Mouse (Mus musculus): ENCODE measurements around the gene Akap5. TPM values are rescaled to one million over a fixed set of nuclear protein-coding genes. Genes with fewer than 3 reads are reported as not detected.
A peak's percentile ranks its signal among the peaks of the same experiment; 100 is the strongest.

Gene Akap5
- polyA plus RNA-seq, 1 experiment from 2014 or later, result 1.7 TPM

GRCm38 (mm10) chr12:76326437-76327220 is 1.9 kb downstream of the Akap5 start:
- Histone ChIP-seq H3K36me3 (ENCODE audit: control insufficient read depth, insufficient read depth, low read length) (no peaks in the 10 kb centered on the region; the same call in 1 of the 2 replicates), H3K9ac (ENCODE audit: low read depth, low read length) (no peak overlapping the region), H3K4me3 (ENCODE audit: low read length) (no peak overlapping the region), H3K27ac (ENCODE audit: low read depth, low read length) (no peak overlapping the region), H3K9me3 (ENCODE audit: control insufficient read depth, low read length) (no peaks in the 10 kb centered on the region), H3K4me1 (ENCODE audit: control insufficient read depth, insufficient read depth, low read length) (no peaks in the 10 kb centered on the region; the same call in 1 of the 2 replicates), H3K4me2 (replicated peaks; ENCODE audit: low read depth, low read length) (no peak overlapping the region), H3K27me3 (ENCODE audit: control insufficient read depth, insufficient read depth, low read length) (no peaks in the 10 kb centered on the region)
- 89% methylated on average over 23 of the region's 23 CpGs for WGBS
- ATAC-seq (ENCODE audit: low FRiP score, low TSS enrichment), result no peak

GRCm38 (mm10) chr12:76328567-76329354 is 4.1 kb downstream of the Akap5 start:
- H3K9ac ChIP-seq (ENCODE audit: low read depth, low read length), result no peak overlapping the region
- no peaks in the 10 kb centered on the region; the same call in 1 of the 2 replicates for H3K4me1 ChIP-seq (ENCODE audit: control insufficient read depth, insufficient read depth, low read length)
- no peaks in the 10 kb centered on the region; the same call in 1 of the 2 replicates for H3K36me3 ChIP-seq (ENCODE audit: control insufficient read depth, insufficient read depth, low read length)
- no peaks in the 10 kb centered on the region for H3K27me3 ChIP-seq (ENCODE audit: control insufficient read depth, insufficient read depth, low read length)
- ATAC-seq (ENCODE audit: low FRiP score, low TSS enrichment), result no peak
- H3K27ac ChIP-seq (ENCODE audit: low read depth, low read length), result no peak overlapping the region
- H3K9me3 ChIP-seq (ENCODE audit: control insufficient read depth, low read length), result no peaks in the 10 kb centered on the region
- 83% methylated on average over 6 of the region's 6 CpGs for WGBS
- H3K4me3 ChIP-seq (ENCODE audit: low read length), result no peak overlapping the region
- no peak overlapping the region for H3K4me2 ChIP-seq (replicated peaks; ENCODE audit: low read depth, low read length)

GRCm38 (mm10) chr12:76333688-76334087 is 9.0 kb downstream of the Akap5 start:
- Histone ChIP-seq H3K4me2 (replicated peaks; ENCODE audit: low read depth, low read length) (no peak overlapping the region), H3K27me3 (ENCODE audit: control insufficient read depth, insufficient read depth, low read length) (no peaks in the 10 kb centered on the region), H3K4me1 (ENCODE audit: control insufficient read depth, insufficient read depth, low read length) (no peaks in the 10 kb centered on the region), H3K9ac (ENCODE audit: low read depth, low read length) (no peak overlapping the region), H3K9me3 (ENCODE audit: control insufficient read depth, low read length) (no peaks in the 10 kb centered on the region), H3K27ac (ENCODE audit: low read depth, low read length) (no peak overlapping the region), H3K36me3 (ENCODE audit: control insufficient read depth, insufficient read depth, low read length) (no peaks in the 10 kb centered on the region), H3K4me3 (ENCODE audit: low read length) (no peak overlapping the region)
- 95% methylated on average over 5 of the region's 5 CpGs for WGBS
- no peak for ATAC-seq (ENCODE audit: low FRiP score, low TSS enrichment)

- Histone ChIP-seq H3K9me3 (ENCODE audit: control insufficient read depth, low read length) (no peaks in the 10 kb centered on the region), H3K27me3 (ENCODE audit: control insufficient read depth, insufficient read depth, low read length) (no peaks in the 10 kb centered on the region), H3K9ac (ENCODE audit: low read depth, low read length) (no peak overlapping the region), H3K27ac (ENCODE audit: low read depth, low read length) (no peak overlapping the region), H3K4me3 (ENCODE audit: low read length) (no peak overlapping the region), H3K36me3 (ENCODE audit: control insufficient read depth, insufficient read depth, low read length) (no peaks in the 10 kb centered on the region), H3K4me2 (replicated peaks; ENCODE audit: low read depth, low read length) (no peak overlapping the region), H3K4me1 (ENCODE audit: control insufficient read depth, insufficient read depth, low read length) (no peaks in the 10 kb centered on the region)
- ATAC-seq (ENCODE audit: low FRiP score, low TSS enrichment), result no peak
- WGBS, result 80% methylated on average over 5 of the region's 5 CpGs
Observed at GRCm38 (mm10) chr12:76335641-76336040, 10.9 kb downstream of the Akap5 start.

- H3K36me3 ChIP-seq (ENCODE audit: control insufficient read depth, insufficient read depth, low read length), result no peaks in the 10 kb centered on the region
- H3K9me3 ChIP-seq (ENCODE audit: control insufficient read depth, low read length), result no peaks in the 10 kb centered on the region
- no peak overlapping the region for H3K9ac ChIP-seq (ENCODE audit: low read depth, low read length)
- H3K4me1 ChIP-seq (ENCODE audit: control insufficient read depth, insufficient read depth, low read length), result no peaks in the 10 kb centered on the region
- H3K4me3 ChIP-seq (ENCODE audit: low read length), result no peak overlapping the region
- H3K27ac ChIP-seq (ENCODE audit: low read depth, low read length), result no peak overlapping the region
- no peak overlapping the region for H3K4me2 ChIP-seq (replicated peaks; ENCODE audit: low read depth, low read length)
- no peaks in the 10 kb centered on the region for H3K27me3 ChIP-seq (ENCODE audit: control insufficient read depth, insufficient read depth, low read length)
- WGBS, result 80% methylated on average over 17 of the region's 17 CpGs
- ATAC-seq (ENCODE audit: low FRiP score, low TSS enrichment), result no peak
Observed at GRCm38 (mm10) chr12:76336111-76336965, 11.6 kb downstream of the Akap5 start.

GRCm38 (mm10) chr12:76341080-76341479 is 16.4 kb downstream of the Akap5 start:
- Histone ChIP-seq H3K27me3 (ENCODE audit: control insufficient read depth, insufficient read depth, low read length) (no peaks in the 10 kb centered on the region), H3K9me3 (ENCODE audit: control insufficient read depth, low read length) (no peaks in the 10 kb centered on the region), H3K4me1 (ENCODE audit: control insufficient read depth, insufficient read depth, low read length) (no peaks in the 10 kb centered on the region), H3K4me3 (ENCODE audit: low read length) (no peak overlapping the region), H3K27ac (ENCODE audit: low read depth, low read length) (no peak overlapping the region), H3K9ac (ENCODE audit: low read depth, low read length) (no peak overlapping the region), H3K36me3 (ENCODE audit: control insufficient read depth, insufficient read depth, low read length) (no peaks in the 10 kb centered on the region; the same call in 1 of the 2 replicates), H3K4me2 (replicated peaks; ENCODE audit: low read depth, low read length) (no peak overlapping the region)
- ATAC-seq (ENCODE audit: low FRiP score, low TSS enrichment), result no peak
- WGBS, result 8% methylated on average over 4 of the region's 4 CpGs

GRCm38 (mm10) chr12:76345759-76346455 is 21.2 kb downstream of the Akap5 start:
- Histone ChIP-seq H3K9me3 (ENCODE audit: control insufficient read depth, low read length) (no peaks in the 10 kb centered on the region), H3K27me3 (ENCODE audit: control insufficient read depth, insufficient read depth, low read length) (no peaks in the 10 kb centered on the region), H3K4me2 (replicated peaks; ENCODE audit: low read depth, low read length) (no peak overlapping the region), H3K4me3 (ENCODE audit: low read length) (no peak overlapping the region), H3K9ac (ENCODE audit: low read depth, low read length) (no peak overlapping the region), H3K36me3 (ENCODE audit: control insufficient read depth, insufficient read depth, low read length) (peaks cover 22% of the 10 kb centered on the region; the same call in 1 of the 2 replicates), H3K4me1 (ENCODE audit: control insufficient read depth, insufficient read depth, low read length) (no peaks in the 10 kb centered on the region), H3K27ac (ENCODE audit: low read depth, low read length) (no peak overlapping the region)
- ATAC-seq (ENCODE audit: low FRiP score, low TSS enrichment), result no peak
- 78% methylated on average over 6 of the region's 6 CpGs for WGBS

GRCm38 (mm10) chr12:76349680-76350220 is 25.1 kb downstream of the Akap5 start:
- Histone ChIP-seq H3K4me2 (replicated peaks; ENCODE audit: low read depth, low read length) (no peak overlapping the region), H3K9me3 (ENCODE audit: control insufficient read depth, low read length) (no peaks in the 10 kb centered on the region), H3K4me3 (ENCODE audit: low read length) (no peak overlapping the region), H3K4me1 (ENCODE audit: control insufficient read depth, insufficient read depth, low read length) (no peaks in the 10 kb centered on the region), H3K27ac (ENCODE audit: low read depth, low read length) (no peak overlapping the region), H3K36me3 (ENCODE audit: control insufficient read depth, insufficient read depth, low read length) (peaks cover 29% of the 10 kb centered on the region; the same call in 1 of the 2 replicates), H3K27me3 (ENCODE audit: control insufficient read depth, insufficient read depth, low read length) (no peaks in the 10 kb centered on the region), H3K9ac (ENCODE audit: low read depth, low read length) (no peak overlapping the region)
- ATAC-seq (ENCODE audit: low FRiP score, low TSS enrichment), result peak; percentile 58
- 46% methylated on average over 8 of the region's 8 CpGs for WGBS

Data from kidney, embryonic 14.5 days (tissue).